Mouse (Mus musculus) midbrain, embryonic 16.5 days (tissue): ENCODE results near the gene Zdbf2. TPM values are rescaled to one million over a fixed set of nuclear protein-coding genes. Genes with fewer than 3 reads are reported as not detected.

Experiments
- ATAC-seq: fragments of 200-750 bp; cut with Nextera tagmentation; 2 replicates; pipeline ENCODE4 v1.8.0; 2017; ENCODE audit warnings: moderate TSS enrichment
- H3K27ac ChIP-seq: fragments of 300-500 bp; sonication (generic); 2 replicates; pipeline ENCODE4 v1.5.1; 2014; ENCODE audit warnings: mild to moderate bottlenecking, low read length, mixed read lengths
- H3K27me3 ChIP-seq: fragments of 300-500 bp; sonication (generic); 2 replicates; pipeline ENCODE4 v1.6.1; 2014; ENCODE audit warnings: low read depth, low read length, mixed read lengths; ENCODE audit not compliant: control insufficient read depth, insufficient read depth
- H3K36me3 ChIP-seq: fragments of 300-500 bp; sonication (generic); 2 replicates; pipeline ENCODE4 v1.6.1; 2014; ENCODE audit warnings: mild to moderate bottlenecking, low read length, moderate library complexity, mixed read lengths; ENCODE audit not compliant: control insufficient read depth, insufficient read depth
- H3K4me1 ChIP-seq: fragments of 300-500 bp; sonication (generic); 2 replicates; pipeline ENCODE4 v1.6.1; 2014; ENCODE audit warnings: mild to moderate bottlenecking, low read length, mixed read lengths; ENCODE audit not compliant: control insufficient read depth, insufficient read depth
- H3K4me2 ChIP-seq: fragments of 300-500 bp; sonication (generic); 2 replicates; pipeline ENCODE4 v1.6.1; 2014; ENCODE audit warnings: mild to moderate bottlenecking, low read length, mixed read lengths
- H3K4me3 ChIP-seq: fragments of 300-500 bp; sonication (generic); 2 replicates; pipeline ENCODE4 v1.5.1; 2014; ENCODE audit warnings: low read depth, mild to moderate bottlenecking, low read length, moderate library complexity, mixed read lengths
- H3K9ac ChIP-seq: fragments of 300-500 bp; sonication (generic); 2 replicates; pipeline ENCODE4 v1.6.1; 2014; ENCODE audit warnings: low read depth, low read length, mixed read lengths
- H3K9me3 ChIP-seq: fragments of 300-500 bp; sonication (generic); replicated peaks from 2 replicates; pipeline ENCODE4 v1.6.1; 2014; ENCODE audit warnings: mild to moderate bottlenecking, low read length, mixed read lengths; ENCODE audit not compliant: control insufficient read depth, poor library complexity, severe bottlenecking
- WGBS: fragments of 180-500 bp; shearing (Covaris S2); extraction: QIAGEN DNeasy Blood & Tissue Kit; methylation state at CpG from one replicate; pipeline ENCODE4 v1.1.7; 2014; 5-methylcytosine and 5-hydroxymethylcytosine counted together
- polyA plus RNA-seq: library from polyadenylated mRNA; unstranded; fragments of >200 nt; fragmentation: Nextera tagmentation; extraction: Ambion mirVana; gene quantifications from 2 replicates; pipeline ENCODE4 v1.2.1, GENCODE M21; 2015

Gene Zdbf2
- polyA plus RNA-seq, 1 experiment from 2014 or later: 35.4 TPM

GRCm38 (mm10) chr1:63259271-63259830 lies 13.7 kb upstream of the Zdbf2 start:
- H3K27ac ChIP-seq: no peak overlapping the region
- no peak overlapping the region for H3K4me2 ChIP-seq
- H3K36me3 ChIP-seq: no peaks in the 10 kb centered on the region
- H3K9ac ChIP-seq: no peak overlapping the region
- no peak for ATAC-seq
- WGBS: 48% methylated on average over 11 of the region's 11 CpGs
- no peaks in the 10 kb centered on the region for H3K9me3 ChIP-seq
- no peak overlapping the region for H3K4me3 ChIP-seq
- H3K27me3 ChIP-seq: peaks cover 38% of the 10 kb centered on the region
- H3K4me1 ChIP-seq: peaks cover 15% of the 10 kb centered on the region

- no peak overlapping the region for H3K4me2 ChIP-seq
- H3K36me3 ChIP-seq: no peaks in the 10 kb centered on the region
- ATAC-seq: no peak
- H3K9ac ChIP-seq: no peak overlapping the region
- no peaks in the 10 kb centered on the region for H3K9me3 ChIP-seq
- 41% methylated on average over 17 of the region's 17 CpGs for WGBS
- H3K27ac ChIP-seq: no peak overlapping the region
- peaks cover 13% of the 10 kb centered on the region for H3K4me1 ChIP-seq
- H3K4me3 ChIP-seq: no peak overlapping the region
- peaks cover 35% of the 10 kb centered on the region for H3K27me3 ChIP-seq
These were observed 12.9 kb upstream of the Zdbf2 start for GRCm38 (mm10) chr1:63259916-63260741.

- Histone ChIP-seq H3K27ac (no peak overlapping the region), H3K36me3 (no peaks in the 10 kb centered on the region), H3K9ac (no peak overlapping the region), H3K27me3 (peaks cover 33% of the 10 kb centered on the region), H3K4me3 (no peak overlapping the region), H3K4me2 (no peak overlapping the region), H3K9me3 (no peaks in the 10 kb centered on the region), H3K4me1 (peaks cover 8% of the 10 kb centered on the region)
- ATAC-seq: no peak
- 48% methylated on average over 5 of the region's 5 CpGs for WGBS
These were observed 12.4 kb upstream of the Zdbf2 start for GRCm38 (mm10) chr1:63260742-63261033.

- Histone ChIP-seq H3K27me3 (peaks cover 30% of the 10 kb centered on the region), H3K4me2 (no peak overlapping the region), H3K4me3 (no peak overlapping the region), H3K9me3 (no peaks in the 10 kb centered on the region), H3K4me1 (peaks cover 5% of the 10 kb centered on the region), H3K9ac (no peak overlapping the region), H3K27ac (no peak overlapping the region), H3K36me3 (no peaks in the 10 kb centered on the region)
- WGBS: 46% methylated on average over 17 of the region's 17 CpGs
- ATAC-seq: no peak
These were observed 11.9 kb upstream of the Zdbf2 start for GRCm38 (mm10) chr1:63261041-63261590.

DNA sequence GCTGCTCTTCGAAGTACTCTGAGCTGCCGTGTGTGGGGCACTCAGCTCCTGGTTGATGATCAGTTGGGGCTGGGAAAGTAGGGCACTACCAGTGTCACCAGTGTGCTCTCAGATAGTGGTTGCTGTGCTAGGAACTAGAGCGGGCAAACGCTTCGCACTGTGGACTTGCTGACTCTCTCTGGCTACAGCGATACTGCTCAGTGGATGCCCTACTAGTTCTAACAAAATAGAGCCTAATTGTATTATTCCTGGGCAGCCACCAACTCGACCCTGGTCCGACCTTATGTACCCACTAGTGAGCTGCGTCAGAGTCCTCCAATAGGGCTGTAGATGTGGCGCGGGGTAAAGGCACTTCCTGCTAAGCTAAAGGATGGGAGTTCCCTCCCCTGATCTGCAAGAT lies 9.4 kb upstream of the Zdbf2 start:
- ATAC-seq: 0 out of 2 replicates have a peak, but pooled peaks have one; percentile 21
- H3K27me3 ChIP-seq: peaks cover 20% of the 10 kb centered on the region
- WGBS: 39% methylated on average over 11 of the region's 11 CpGs

DNA sequence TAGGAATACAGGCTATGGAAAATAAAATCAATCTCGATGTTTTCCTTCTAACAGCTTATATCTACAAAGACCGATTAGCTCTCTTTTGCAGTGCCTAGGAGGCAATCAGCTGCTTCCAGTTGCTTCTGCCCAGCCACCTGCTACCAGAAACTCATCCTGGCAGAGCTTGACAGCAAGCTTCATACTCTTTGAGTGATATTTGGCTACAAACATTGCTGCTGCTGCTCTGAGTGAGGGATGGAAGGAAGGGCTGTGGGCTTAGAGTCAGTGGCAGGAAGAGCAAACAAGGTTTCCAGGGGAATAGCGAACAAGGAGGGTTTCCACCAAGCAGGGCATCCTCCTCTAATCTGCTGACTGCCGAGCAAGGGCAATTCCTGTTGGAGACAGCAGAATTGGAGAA lies 7.6 kb upstream of the Zdbf2 start:
- Histone ChIP-seq H3K4me1 (no peaks in the 10 kb centered on the region), H3K9me3 (no peaks in the 10 kb centered on the region), H3K4me3 (no peak overlapping the region), H3K36me3 (no peaks in the 10 kb centered on the region), H3K27me3 (peaks cover 32% of the 10 kb centered on the region), H3K4me2 (no peak overlapping the region), H3K27ac (no peak overlapping the region), H3K9ac (no peak overlapping the region)
- ATAC-seq: no peak
- 35% methylated on average over 4 of the region's 4 CpGs for WGBS

More for the DNA sequence above, 9.4 kb upstream of the Zdbf2 start:
- Histone ChIP-seq H3K4me3 (no peak overlapping the region), H3K9me3 (no peaks in the 10 kb centered on the region), H3K9ac (no peak overlapping the region), H3K36me3 (no peaks in the 10 kb centered on the region), H3K27ac (no peak overlapping the region), H3K4me1 (no peaks in the 10 kb centered on the region), H3K4me2 (no peak overlapping the region)

DNA sequence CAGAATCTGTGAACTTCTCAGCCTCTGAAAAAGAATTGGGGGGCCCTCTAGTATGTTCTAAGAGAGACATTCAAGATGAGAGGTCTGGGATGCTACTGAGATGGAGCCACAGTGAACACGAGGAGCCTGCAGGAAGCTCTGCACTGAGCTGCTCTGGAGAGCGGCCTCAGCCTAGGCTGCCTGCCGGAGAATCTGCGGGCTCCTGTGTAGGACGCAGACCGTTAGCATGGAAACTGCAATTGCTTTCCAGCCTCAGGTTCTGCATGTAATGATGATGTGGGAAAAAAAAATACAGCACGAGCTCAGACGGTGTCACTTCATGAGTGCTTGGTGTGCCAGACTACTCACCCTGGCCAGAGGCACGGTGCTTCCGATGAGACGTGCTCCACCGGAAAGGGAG lies 6.9 kb upstream of the Zdbf2 start:
- no peaks in the 10 kb centered on the region for H3K4me1 ChIP-seq
- 33% methylated on average over 12 of the region's 12 CpGs for WGBS
- no peaks in the 10 kb centered on the region for H3K9me3 ChIP-seq
- no peak overlapping the region for H3K4me2 ChIP-seq
- H3K4me3 ChIP-seq: no peak overlapping the region
- no peak overlapping the region for H3K9ac ChIP-seq
- H3K36me3 ChIP-seq: no peaks in the 10 kb centered on the region
- H3K27me3 ChIP-seq: peaks cover 33% of the 10 kb centered on the region
- H3K27ac ChIP-seq: no peak overlapping the region
- no peak for ATAC-seq

DNA sequence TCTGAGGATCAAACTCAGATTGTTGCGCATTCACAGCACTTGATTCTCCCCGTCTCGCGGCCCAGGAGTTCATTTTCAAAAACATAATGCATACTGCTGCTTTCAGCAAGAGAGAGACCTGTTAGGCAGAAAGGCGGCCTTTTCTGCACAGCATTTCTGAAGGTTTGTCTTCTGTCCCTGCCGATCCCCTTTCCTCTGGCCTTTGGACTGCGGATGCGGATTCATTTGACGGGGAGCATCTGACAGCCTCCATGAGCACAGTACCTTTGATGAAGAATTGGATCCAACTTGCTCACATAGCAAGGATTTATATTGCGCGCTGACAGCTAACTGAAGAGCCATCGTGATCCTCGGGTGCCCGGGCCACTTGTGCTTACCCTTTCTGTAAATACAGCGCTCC lies 6.3 kb upstream of the Zdbf2 start:
- Histone ChIP-seq H3K9me3 (no peaks in the 10 kb centered on the region), H3K9ac (no peak overlapping the region), H3K27me3 (peaks cover 34% of the 10 kb centered on the region), H3K27ac (no peak overlapping the region), H3K4me1 (no peaks in the 10 kb centered on the region), H3K4me2 (no peak overlapping the region), H3K4me3 (no peak overlapping the region), H3K36me3 (no peaks in the 10 kb centered on the region)
- ATAC-seq: no peak
- WGBS: 47% methylated on average over 15 of the region's 15 CpGs

- peak overlapping the region; percentile 57 for H3K4me3 ChIP-seq
These were observed 865 bp upstream of the Zdbf2 start for GRCm38 (mm10) chr1:63272125-63272675.

More at GRCm38 (mm10) chr1:63272125-63272675, 865 bp upstream of the Zdbf2 start:
- Histone ChIP-seq H3K27me3 (peaks cover 25% of the 10 kb centered on the region), H3K9me3 (no peaks in the 10 kb centered on the region), H3K36me3 (no peaks in the 10 kb centered on the region), H3K4me1 (no peaks in the 10 kb centered on the region; the same call in 1 of the 2 replicates), H3K27ac (peak overlapping the region; percentile 77), H3K4me2 (peak overlapping the region; percentile 51), H3K9ac (no peak overlapping the region)
- WGBS: 31% methylated on average over 8 of the region's 8 CpGs
- no peak for ATAC-seq
